Mouse (Mus musculus) heart, adult 2 months (tissue): ENCODE measurements around the gene Prph.

Experiments
- CTCF ChIP-seq: fragments of 200-600 bp; IDR thresholded peaks from 2 replicates; pipeline ENCODE4 v1.8.1; 2022; ENCODE audit warnings: antibody characterized with exemption, mild to moderate bottlenecking, moderate library complexity
- EP300 ChIP-seq: fragments of 200-500 bp; IDR thresholded peaks from 2 replicates; pipeline ENCODE4 v1.6.1; 2011; ENCODE audit warnings: low read depth, low read length, control low read depth; ENCODE audit not compliant: insufficient read depth

- TF ChIP-seq EP300 (no peak), CTCF (no peak)
Measured at GRCm38 (mm10) chr15:99036249-99036905, 18.6 kb upstream of the Prph start.
